Mouse (Mus musculus) stomach, embryonic 14.5 days (tissue): ENCODE data around the gene Gpr135. TPM values are rescaled to one million over a fixed set of nuclear protein-coding genes. Genes with fewer than 3 reads are reported as not detected.
A peak's percentile ranks its signal among the peaks of the same experiment; 100 is the strongest.

Experiments used
- ATAC-seq: fragments of 200-750 bp; cut with Nextera tagmentation; 2 replicates; pipeline ENCODE4 v1.8.0; 2017; ENCODE audit warnings: low read depth, moderate TSS enrichment; ENCODE audit not compliant: insufficient number of reproducible peaks, insufficient read depth, low FRiP score
- H3K27ac ChIP-seq: fragments of 300-500 bp; sonication (generic); 2 replicates; pipeline ENCODE4 v1.5.1; 2014; ENCODE audit warnings: mild to moderate bottlenecking, low read length, moderate library complexity, mixed read lengths
- H3K27me3 ChIP-seq: fragments of 300-500 bp; sonication (generic); 2 replicates; pipeline ENCODE4 v1.6.1; 2014; ENCODE audit warnings: low read length, control low read depth, mixed read lengths; ENCODE audit not compliant: control insufficient read depth, insufficient read depth
- H3K36me3 ChIP-seq: fragments of 300-500 bp; sonication (generic); 2 replicates; pipeline ENCODE4 v1.6.1; 2014; ENCODE audit warnings: mild to moderate bottlenecking, control low read depth, low read length, moderate library complexity, mixed read lengths; ENCODE audit not compliant: control insufficient read depth, insufficient read depth
- H3K4me1 ChIP-seq: fragments of 300-500 bp; sonication (generic); 2 replicates; pipeline ENCODE4 v1.6.1; 2014; ENCODE audit warnings: low read length, control low read depth, mixed read lengths; ENCODE audit not compliant: control insufficient read depth, insufficient read depth
- H3K4me2 ChIP-seq: fragments of 300-500 bp; sonication (generic); replicated peaks from 2 replicates; pipeline ENCODE4 v1.6.1; 2014; ENCODE audit warnings: low read depth, low read length, control low read depth
- H3K4me3 ChIP-seq: fragments of 300-500 bp; sonication (generic); 2 replicates; pipeline ENCODE4 v1.5.1; 2014; ENCODE audit warnings: low read depth, low read length, control low read depth
- H3K9ac ChIP-seq: fragments of 300-500 bp; sonication (generic); replicated peaks from 2 replicates; pipeline ENCODE4 v1.6.1; 2014; ENCODE audit warnings: low read depth, mild to moderate bottlenecking, control low read depth, low read length, moderate library complexity, mixed read lengths
- H3K9me3 ChIP-seq: fragments of 300-500 bp; sonication (generic); 2 replicates; pipeline ENCODE4 v1.6.1; 2016; ENCODE audit warnings: low read depth, low read length, control low read depth; ENCODE audit not compliant: control insufficient read depth
- WGBS: fragments of 180-500 bp; shearing (Covaris S2); extraction: QIAGEN DNeasy Blood & Tissue Kit; methylation state at CpG from one replicate; pipeline ENCODE4 v1.1.7; 2014; 5-methylcytosine and 5-hydroxymethylcytosine counted together
- polyA plus RNA-seq: library from polyadenylated mRNA; unstranded; fragments of >200 nt; fragmentation: Nextera tagmentation; extraction: Ambion mirVana; gene quantifications from 2 replicates; pipeline ENCODE4 v1.2.1, GENCODE M21; 2014

Gpr135 gene
- polyA plus RNA-seq, 1 experiment from 2014 or later = 0.75 TPM

- Histone ChIP-seq H3K9ac (no peak overlapping the region), H3K9me3 (peaks cover 3% of the 10 kb centered on the region; the same call in 1 of the 2 replicates), H3K4me2 (no peak overlapping the region), H3K27me3 (no peaks in the 10 kb centered on the region), H3K36me3 (no peaks in the 10 kb centered on the region), H3K27ac (no peak overlapping the region), H3K4me1 (no peaks in the 10 kb centered on the region), H3K4me3 (no peak overlapping the region)
- WGBS = 49% methylated on average over 8 of the region's 8 CpGs
- ATAC-seq = no peak
Measured at GRCm38 (mm10) chr12:72039501-72039900, 31.4 kb downstream of the Gpr135 start.

GRCm38 (mm10) chr12:72038866-72039265 is 32.1 kb downstream of the Gpr135 start:
- 57% methylated on average over 2 of the region's 2 CpGs for WGBS
- Histone ChIP-seq H3K9ac (no peak overlapping the region), H3K27ac (no peak overlapping the region), H3K4me1 (no peaks in the 10 kb centered on the region), H3K4me2 (no peak overlapping the region), H3K4me3 (no peak overlapping the region), H3K36me3 (no peaks in the 10 kb centered on the region), H3K27me3 (no peaks in the 10 kb centered on the region), H3K9me3 (peaks cover 3% of the 10 kb centered on the region; the same call in 1 of the 2 replicates)
- ATAC-seq = no peak

DNA sequence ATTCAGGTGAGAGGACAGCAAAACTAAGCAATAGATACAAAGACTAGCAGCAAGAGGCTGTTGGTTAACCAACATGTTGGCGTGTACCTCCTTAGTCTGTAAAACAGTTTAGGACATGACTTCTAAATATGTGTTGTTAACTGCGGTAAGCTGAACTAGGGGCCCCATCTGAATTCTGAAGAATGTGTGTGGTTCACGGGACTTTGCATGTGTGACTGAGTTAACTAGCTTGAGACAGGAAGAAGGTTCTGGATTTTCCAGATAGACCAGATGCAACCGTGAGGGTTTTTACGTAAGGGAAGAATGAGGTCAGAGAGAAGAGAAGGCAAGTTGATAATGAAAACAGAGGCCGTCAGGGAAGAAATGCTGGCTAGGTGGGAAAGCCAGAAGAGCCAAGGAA is 33.9 kb downstream of the Gpr135 start:
- no peak for ATAC-seq

DNA sequence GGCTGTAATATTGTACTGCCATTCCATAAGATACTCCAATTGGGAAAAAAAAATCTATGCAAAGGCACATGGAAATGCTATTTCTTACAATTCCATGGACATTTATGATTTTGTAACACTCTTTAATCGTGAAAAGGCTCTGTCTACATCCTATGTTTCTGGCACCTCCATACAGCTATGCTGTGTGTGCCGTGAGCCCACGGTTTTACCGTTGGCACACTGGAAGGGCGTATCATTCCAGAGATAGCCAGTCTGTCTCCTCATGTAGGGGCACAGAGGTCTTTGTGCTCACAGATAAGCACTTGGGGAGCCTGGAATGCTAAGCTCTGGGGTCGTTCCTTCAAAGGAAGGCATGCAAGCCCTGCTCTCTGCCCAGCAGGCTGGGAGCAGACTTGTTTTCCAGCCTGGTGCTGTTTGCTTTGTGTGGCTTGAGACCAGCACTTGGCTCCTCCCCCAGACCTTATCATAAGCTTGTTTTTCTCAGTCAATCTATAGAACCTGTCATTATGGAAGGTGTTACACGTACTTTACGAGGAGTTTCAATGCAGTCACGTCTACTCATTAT is 34.7 kb downstream of the Gpr135 start:
- H3K4me2 ChIP-seq = no peak overlapping the region
- no peaks in the 10 kb centered on the region for H3K36me3 ChIP-seq

More for the DNA sequence above, 33.9 kb downstream of the Gpr135 start:
- WGBS = 75% methylated on average over 6 of the region's 6 CpGs
- Histone ChIP-seq H3K36me3 (no peaks in the 10 kb centered on the region), H3K4me3 (no peak overlapping the region), H3K27ac (no peak overlapping the region), H3K9ac (no peak overlapping the region), H3K4me2 (no peak overlapping the region), H3K4me1 (no peaks in the 10 kb centered on the region), H3K9me3 (peaks cover 3% of the 10 kb centered on the region; the same call in 1 of the 2 replicates), H3K27me3 (no peaks in the 10 kb centered on the region)

GRCm38 (mm10) chr12:72031794-72032193 is 39.1 kb downstream of the Gpr135 start:
- Histone ChIP-seq H3K4me2 (no peak overlapping the region), H3K4me1 (no peaks in the 10 kb centered on the region), H3K4me3 (no peak overlapping the region), H3K9me3 (no peaks in the 10 kb centered on the region), H3K36me3 (no peaks in the 10 kb centered on the region), H3K27ac (no peak overlapping the region), H3K9ac (no peak overlapping the region), H3K27me3 (no peaks in the 10 kb centered on the region)
- WGBS = 77% methylated on average over 6 of the region's 6 CpGs
- ATAC-seq = no peak

More for the DNA sequence above, 34.7 kb downstream of the Gpr135 start:
- Histone ChIP-seq H3K27ac (no peak overlapping the region), H3K27me3 (no peaks in the 10 kb centered on the region), H3K9ac (no peak overlapping the region), H3K9me3 (peaks cover 3% of the 10 kb centered on the region; the same call in 1 of the 2 replicates), H3K4me3 (no peak overlapping the region), H3K4me1 (no peaks in the 10 kb centered on the region)
- 0 out of 2 replicates have a peak, but pooled peaks have one; percentile 42 for ATAC-seq
- 55% methylated on average over 9 of the region's 9 CpGs for WGBS

DNA sequence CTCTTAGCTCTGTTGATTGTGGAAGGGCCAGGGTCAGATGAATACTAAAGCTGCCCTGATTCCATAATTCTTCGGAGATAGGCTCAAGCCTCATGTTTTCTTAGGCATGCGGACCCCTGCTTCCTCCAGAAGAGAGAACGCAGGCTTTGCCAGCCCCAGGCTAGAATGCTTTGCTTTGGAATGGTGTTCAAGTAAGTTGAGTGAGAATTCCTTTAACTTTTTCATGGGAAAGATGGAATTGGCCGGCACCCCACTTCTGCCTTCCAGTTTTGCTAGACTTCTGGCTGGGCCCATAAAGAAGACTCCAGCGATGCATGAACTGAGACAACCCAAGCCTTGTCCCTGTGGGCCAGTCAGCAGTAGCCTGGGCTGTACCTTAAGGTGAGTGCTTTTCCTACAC is 39.8 kb downstream of the Gpr135 start:
- no peak overlapping the region for H3K9ac ChIP-seq
- no peaks in the 10 kb centered on the region for H3K9me3 ChIP-seq
- H3K4me1 ChIP-seq = no peaks in the 10 kb centered on the region
- no peak overlapping the region for H3K27ac ChIP-seq
- no peak overlapping the region for H3K4me3 ChIP-seq
- no peaks in the 10 kb centered on the region for H3K27me3 ChIP-seq
- H3K4me2 ChIP-seq = no peak overlapping the region
- H3K36me3 ChIP-seq = no peaks in the 10 kb centered on the region
- 85% methylated on average over 5 of the region's 5 CpGs for WGBS
- no peak for ATAC-seq

- 55% methylated on average over 6 of the region's 6 CpGs for WGBS
- no peak for ATAC-seq
- H3K27ac ChIP-seq = no peak overlapping the region
Measured at GRCm38 (mm10) chr12:72025275-72025795, 45.6 kb downstream of the Gpr135 start.

GRCm38 (mm10) chr12:72023572-72023971 is 47.4 kb downstream of the Gpr135 start:
- H3K9ac ChIP-seq = no peak overlapping the region
- H3K27me3 ChIP-seq = no peaks in the 10 kb centered on the region
- WGBS = 94% methylated on average over 5 of the region's 5 CpGs
- no peak overlapping the region for H3K27ac ChIP-seq
- no peak overlapping the region for H3K4me3 ChIP-seq
- H3K4me2 ChIP-seq = no peak overlapping the region
- H3K9me3 ChIP-seq = no peaks in the 10 kb centered on the region; the same call in 1 of the 2 replicates
- H3K4me1 ChIP-seq = peaks cover 6% of the 10 kb centered on the region; the same call in 1 of the 2 replicates
- no peak for ATAC-seq
- H3K36me3 ChIP-seq = no peaks in the 10 kb centered on the region

More at GRCm38 (mm10) chr12:72025275-72025795, 45.6 kb downstream of the Gpr135 start:
- no peaks in the 10 kb centered on the region for H3K27me3 ChIP-seq
- H3K4me2 ChIP-seq = no peak overlapping the region
- H3K4me1 ChIP-seq = peaks cover 6% of the 10 kb centered on the region; the same call in 1 of the 2 replicates
- H3K4me3 ChIP-seq = no peak overlapping the region
- H3K9ac ChIP-seq = no peak overlapping the region
- no peaks in the 10 kb centered on the region for H3K36me3 ChIP-seq
- no peaks in the 10 kb centered on the region; the same call in 1 of the 2 replicates for H3K9me3 ChIP-seq
